Mouse (Mus musculus) skeletal muscle tissue, adult 2 months (tissue): ENCODE measurements around the gene Kremen1.

Experiments used
- DNase-seq: peaks from one replicate; pipeline ENCODE4 v3.0.0-alpha.2; 2012; ENCODE audit warnings: low read depth, low spot score

Kremen1 gene

DNA sequence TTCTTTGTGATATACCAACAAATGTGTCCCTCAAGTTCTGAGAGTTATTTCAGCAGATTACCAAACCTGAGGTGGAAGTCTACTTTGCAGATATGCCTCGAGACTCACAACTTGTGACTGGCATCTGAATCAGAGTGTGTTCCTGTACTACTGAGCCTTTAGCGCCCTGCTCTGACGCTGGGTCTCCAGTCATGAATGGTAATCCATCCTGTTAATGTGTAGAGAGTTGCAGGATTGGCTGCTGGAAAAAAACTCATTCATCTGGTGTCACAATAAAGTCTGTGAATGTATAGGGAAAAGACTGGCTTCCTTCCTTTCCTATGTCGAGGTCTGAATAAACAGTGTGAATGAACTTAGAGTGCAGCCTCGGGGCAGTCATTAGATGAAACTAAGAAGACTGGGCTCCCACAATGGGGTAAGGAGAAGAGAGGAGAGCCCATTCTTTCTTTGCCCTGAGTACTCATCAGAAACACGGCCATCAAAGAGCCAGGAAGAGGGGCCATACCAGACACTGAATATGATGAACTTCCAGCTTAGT, 41.4 kb downstream of the Kremen1 start:
- no peak for DNase-seq

- DNase-seq: no peak
These were observed 42.0 kb downstream of the Kremen1 start for GRCm38 (mm10) chr11:5219371-5219770.

DNA sequence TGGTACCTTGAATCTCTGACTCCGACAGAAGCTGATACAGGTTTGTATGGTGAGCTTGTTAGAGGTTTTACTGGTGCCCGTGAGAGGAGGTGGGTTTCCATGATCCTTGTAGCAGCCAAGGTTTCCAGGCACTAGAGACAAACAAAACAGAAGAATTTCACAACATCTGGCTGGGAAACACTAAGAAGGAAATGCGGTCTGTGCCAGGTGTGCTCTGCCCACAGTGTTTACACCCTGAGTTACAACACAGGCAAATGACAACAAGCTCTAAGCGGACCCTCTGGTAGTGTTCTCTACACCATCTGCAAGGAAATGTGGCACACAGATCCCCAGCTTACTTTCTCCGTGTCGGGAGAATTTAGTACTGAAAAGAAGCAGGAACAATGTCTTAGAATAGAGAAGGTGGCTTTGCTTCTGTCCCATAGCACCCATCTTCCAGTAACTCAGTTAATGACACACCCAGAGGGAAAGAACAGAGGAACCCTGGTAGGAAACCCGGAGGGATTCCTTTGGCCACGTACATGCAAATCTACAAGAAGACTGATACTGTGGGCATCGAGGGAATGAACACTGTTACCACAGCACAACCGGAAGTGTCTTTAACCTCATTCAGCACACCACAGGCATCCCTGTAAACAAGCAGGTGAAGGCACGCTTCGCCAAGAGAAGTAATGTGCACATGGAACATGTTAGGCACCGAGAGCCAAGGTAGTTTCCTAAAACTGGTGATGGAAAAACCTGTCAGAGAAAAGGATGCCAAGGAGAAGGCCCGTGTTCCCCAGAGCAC, 45.8 kb downstream of the Kremen1 start:
- no peak for DNase-seq

GRCm38 (mm10) chr11:5214483-5215040, 46.8 kb downstream of the Kremen1 start:
- no peak for DNase-seq

GRCm38 (mm10) chr11:5203054-5203453, 58.3 kb downstream of the Kremen1 start:
- DNase-seq: no peak

- no peak for DNase-seq
These were observed 59.3 kb downstream of the Kremen1 start for GRCm38 (mm10) chr11:5201799-5202680.

- DNase-seq: no peak
These were observed 61.5 kb downstream of the Kremen1 start for GRCm38 (mm10) chr11:5199879-5200278.

DNA sequence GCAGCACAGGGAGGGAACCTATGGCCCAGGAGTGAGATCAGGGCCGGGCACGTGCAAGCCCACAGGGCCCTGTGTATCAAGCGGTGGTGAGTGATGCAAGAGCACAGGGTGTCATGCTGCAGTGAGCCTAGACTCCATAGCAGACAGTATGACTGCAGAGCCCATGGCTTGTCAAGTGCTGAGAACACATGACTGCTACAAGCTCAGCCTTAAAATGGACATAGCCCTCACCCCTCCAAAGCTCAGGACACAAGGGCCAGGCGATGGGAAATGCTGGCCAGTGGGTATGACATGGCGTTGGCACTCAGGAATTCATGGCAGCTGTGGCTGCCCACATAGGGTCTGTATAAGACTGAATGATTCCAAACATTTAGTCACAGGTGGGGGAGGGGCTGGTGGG, 64.3 kb downstream of the Kremen1 start:
- DNase-seq: no peak

GRCm38 (mm10) chr11:5196583-5196982, 64.8 kb downstream of the Kremen1 start:
- no peak for DNase-seq

DNA sequence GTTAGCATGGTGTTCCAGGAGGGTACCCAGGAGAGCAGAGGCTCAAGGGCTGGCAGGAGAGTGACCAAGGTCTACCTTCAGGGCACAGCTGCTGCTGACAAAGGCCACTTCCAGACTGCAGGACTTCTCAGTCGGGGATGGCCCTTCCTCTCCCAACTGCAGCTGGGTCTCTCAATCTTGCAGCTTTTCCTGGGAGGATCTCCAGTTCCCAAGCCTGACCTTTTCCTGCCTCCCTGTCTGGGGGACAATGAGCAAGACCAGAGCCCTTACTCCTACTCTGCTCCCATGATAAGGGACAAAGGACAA, 67.8 kb downstream of the Kremen1 start:
- no peak for DNase-seq

DNA sequence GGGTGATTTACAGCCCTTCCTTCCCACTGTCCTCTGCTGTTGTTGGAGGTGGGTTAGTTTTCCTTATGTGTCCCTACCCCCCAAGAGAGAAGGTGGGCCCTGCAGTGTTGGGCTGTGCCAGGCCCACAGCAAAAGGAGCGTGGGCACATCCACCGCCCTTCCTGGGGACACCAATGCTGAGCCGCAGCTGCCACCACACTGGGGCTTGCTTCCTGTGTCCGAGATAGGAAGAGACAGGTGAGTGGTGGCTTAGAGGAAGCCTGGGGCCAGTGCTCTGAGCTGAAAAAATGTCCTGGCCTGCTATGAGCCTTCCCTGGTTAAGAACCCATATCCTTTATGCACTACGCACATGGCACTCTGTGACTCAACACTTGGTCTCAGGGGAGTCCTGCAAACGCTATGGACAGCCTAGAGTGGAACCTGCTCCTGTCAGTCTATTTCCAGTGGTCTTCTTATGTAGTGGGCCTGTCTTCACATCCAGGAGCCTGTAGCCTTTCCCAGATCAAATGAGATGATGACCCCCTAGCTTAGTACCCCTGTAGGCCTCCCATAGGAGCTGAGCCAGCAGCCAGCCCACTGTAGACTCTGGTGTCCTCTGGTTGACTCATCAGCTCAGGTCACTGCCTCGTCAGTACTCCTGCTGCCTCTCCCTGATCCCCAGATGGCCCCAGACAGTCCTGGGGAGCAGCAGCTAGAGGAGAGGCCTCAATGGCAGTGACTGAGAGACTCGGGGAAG, 68.3 kb downstream of the Kremen1 start:
- no peak for DNase-seq

DNA sequence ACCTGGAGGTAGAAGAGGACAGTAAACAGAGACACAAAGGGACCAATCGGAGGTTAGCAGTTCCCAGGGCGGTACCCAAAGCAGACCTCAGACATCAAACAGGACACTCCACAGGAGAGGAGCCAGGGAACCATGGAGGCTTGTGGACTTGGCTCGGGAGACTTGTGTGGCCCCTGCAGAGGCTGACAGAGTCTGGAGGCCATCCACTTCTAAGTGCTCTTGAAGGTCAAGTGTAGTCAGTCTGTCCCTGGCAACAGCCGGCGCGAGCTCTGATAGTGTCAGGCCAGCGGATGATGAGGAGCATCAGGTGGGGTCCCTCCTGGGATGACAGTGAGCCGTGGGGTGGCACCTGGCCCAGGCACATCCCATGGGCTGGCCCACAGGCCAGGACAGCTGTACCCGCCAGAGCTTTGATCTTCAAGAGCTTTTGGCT, 69.3 kb downstream of the Kremen1 start:
- DNase-seq: peak; percentile 96

GRCm38 (mm10) chr11:5189239-5189933, 72.0 kb downstream of the Kremen1 start:
- no peak for DNase-seq

DNA sequence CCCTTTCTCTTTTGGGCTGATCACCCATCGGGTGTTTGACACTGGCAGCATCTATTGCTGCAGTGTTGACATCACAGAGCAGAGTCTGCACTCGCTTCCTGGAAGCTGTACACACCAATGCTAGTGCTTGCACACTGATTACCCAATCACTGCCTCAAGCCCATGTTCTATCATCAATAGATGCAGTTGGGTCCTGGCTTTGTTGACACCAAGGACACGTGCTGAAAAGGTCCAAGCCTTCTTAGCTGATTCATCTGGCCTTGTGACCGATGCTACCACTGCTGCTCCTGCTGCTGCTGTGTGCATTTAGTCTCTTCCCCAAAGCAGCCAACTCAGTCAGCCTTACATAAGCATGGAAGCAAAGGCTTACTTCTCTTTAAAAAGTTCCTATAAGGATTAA, 73.2 kb downstream of the Kremen1 start:
- DNase-seq: no peak

DNA sequence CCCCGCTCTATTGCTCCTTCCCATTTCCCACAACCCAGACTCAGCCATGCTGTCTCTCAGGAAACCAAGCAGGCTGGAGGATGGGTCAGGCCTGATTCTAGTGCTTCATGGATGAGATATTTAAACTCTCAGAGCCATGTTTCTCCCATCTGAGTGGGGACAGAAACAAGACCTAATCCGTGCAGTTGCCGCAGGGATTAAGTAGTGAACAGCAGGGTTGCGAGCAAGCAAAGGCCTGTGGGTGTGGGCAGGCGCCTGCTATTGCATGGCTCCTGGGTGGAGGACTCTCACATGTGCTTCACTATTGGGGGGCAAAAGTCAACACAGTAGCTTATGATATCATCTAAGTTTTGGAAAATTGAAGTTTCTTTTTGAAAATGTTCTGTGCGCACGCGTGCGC, 76.5 kb downstream of the Kremen1 start:
- no peak for DNase-seq

DNA sequence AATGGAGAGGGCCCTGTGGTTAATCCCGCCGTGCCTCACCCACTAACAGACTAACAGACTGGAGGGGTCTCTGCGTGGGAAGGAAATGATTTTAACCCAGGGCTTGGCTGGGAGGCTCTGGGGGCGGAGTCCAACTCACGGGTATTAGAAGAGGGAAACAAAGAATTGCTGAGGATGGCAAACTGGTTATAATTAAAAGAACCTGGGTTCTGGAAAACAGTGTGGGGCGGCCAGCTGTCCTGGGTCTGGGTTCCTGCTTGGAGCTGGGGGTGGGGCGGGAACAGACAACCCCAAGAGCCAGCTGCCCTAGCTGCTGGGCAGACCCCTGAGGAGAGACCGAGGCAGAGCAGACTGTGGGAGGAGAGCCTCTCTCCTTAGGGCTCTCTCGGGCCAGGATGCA, 77.1 kb downstream of the Kremen1 start:
- DNase-seq: no peak

- DNase-seq: peak; percentile 81
These were observed 78.5 kb downstream of the Kremen1 start for GRCm38 (mm10) chr11:5182870-5183269.

DNA sequence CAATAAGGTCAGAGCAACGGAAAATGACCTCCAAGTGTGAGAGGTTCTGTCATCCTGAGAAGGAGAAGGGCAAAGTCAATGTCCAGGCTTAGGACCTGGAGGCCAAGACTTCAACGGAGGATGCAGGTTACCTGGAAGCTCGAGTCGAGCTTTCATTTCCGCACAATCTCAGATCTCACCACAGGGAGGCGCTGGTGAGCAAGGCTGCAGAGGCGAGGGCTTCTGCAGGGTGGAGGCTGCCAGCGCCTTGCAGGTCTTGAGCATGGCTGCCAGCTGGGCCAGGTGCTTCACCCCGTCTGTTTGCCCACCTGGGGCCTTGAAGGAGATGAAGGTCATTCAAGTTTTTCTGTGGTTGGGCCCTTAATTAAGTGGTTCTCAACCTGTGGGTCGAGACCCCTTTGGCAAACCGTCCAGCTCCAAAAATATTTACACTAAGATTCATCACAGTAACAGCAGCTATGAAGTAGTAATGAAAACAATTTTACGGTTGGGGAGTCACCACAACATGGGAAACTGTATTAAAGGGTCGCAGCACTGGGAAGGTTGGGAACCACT, 79.4 kb downstream of the Kremen1 start:
- peak; percentile 76 for DNase-seq

DNA sequence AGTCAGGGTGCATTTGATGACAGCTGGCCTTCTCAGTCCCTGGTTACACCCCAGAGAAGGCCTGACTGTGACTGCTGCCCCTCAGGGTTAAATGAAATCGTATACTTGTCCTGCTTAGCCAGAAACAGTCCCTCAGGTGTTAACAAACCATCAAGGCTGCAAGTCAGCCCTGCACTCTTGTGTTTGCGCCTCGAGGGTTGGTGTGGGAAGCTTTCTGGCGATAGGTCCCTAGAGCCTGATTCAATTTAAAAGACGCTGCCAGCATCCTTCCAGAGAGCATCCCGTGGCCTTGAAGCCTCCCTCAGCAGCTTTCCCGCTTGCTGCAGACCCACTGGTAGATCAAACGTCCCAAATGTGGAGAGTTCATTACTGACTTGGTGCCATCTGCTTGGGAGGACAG, 82.0 kb downstream of the Kremen1 start:
- DNase-seq: no peak

- DNase-seq: no peak
These were observed 84.2 kb downstream of the Kremen1 start for GRCm38 (mm10) chr11:5177171-5177570.

GRCm38 (mm10) chr11:5176685-5177084, 84.7 kb downstream of the Kremen1 start:
- no peak for DNase-seq
